Mouse (Mus musculus) neural tube, embryonic 15.5 days (tissue): ENCODE measurements around the gene Borcs5. TPM values are rescaled to one million over a fixed set of nuclear protein-coding genes. Genes with fewer than 3 reads are reported as not detected.

Source experiments
- ATAC-seq: fragments of 200-750 bp; cut with Nextera tagmentation; 2 replicates; pipeline ENCODE4 v1.8.0; 2017; ENCODE audit warnings: mild to moderate bottlenecking, moderate TSS enrichment, moderate library complexity; ENCODE audit not compliant: low FRiP score
- H3K27ac ChIP-seq: fragments of 300-500 bp; sonication (generic); replicated peaks from 2 replicates; pipeline ENCODE4 v1.5.1; 2015; ENCODE audit warnings: mild to moderate bottlenecking, inconsistent platforms
- H3K27me3 ChIP-seq: fragments of 300-500 bp; sonication (generic); replicated peaks from 2 replicates; pipeline ENCODE4 v1.6.1; 2015; ENCODE audit warnings: inconsistent platforms
- H3K36me3 ChIP-seq: fragments of 300-500 bp; sonication (generic); 2 replicates; pipeline ENCODE4 v1.6.1; 2015; ENCODE audit warnings: inconsistent platforms
- H3K4me1 ChIP-seq: fragments of 300-500 bp; sonication (generic); 2 replicates; pipeline ENCODE4 v1.6.1; 2015; ENCODE audit warnings: inconsistent platforms
- H3K4me2 ChIP-seq: fragments of 300-500 bp; sonication (generic); 2 replicates; pipeline ENCODE4 v1.6.1; 2015; ENCODE audit warnings: inconsistent platforms, mild to moderate bottlenecking, moderate library complexity
- H3K4me3 ChIP-seq: fragments of 300-500 bp; sonication (generic); replicated peaks from 2 replicates; pipeline ENCODE4 v1.5.1; 2015; ENCODE audit warnings: mild to moderate bottlenecking, inconsistent platforms
- H3K9ac ChIP-seq: fragments of 300-500 bp; sonication (generic); replicated peaks from 2 replicates; pipeline ENCODE4 v1.6.1; 2015; ENCODE audit warnings: mild to moderate bottlenecking, inconsistent platforms
- H3K9me3 ChIP-seq: fragments of 300-500 bp; sonication (generic); replicated peaks from 2 replicates; pipeline ENCODE4 v1.6.1; 2016; ENCODE audit warnings: inconsistent platforms
- WGBS: fragments of 180-500 bp; shearing (Covaris S2); methylation state at CpG from one replicate; pipeline ENCODE4 v1.1.7; 2015; ENCODE audit warnings: mixed read lengths; 5-methylcytosine and 5-hydroxymethylcytosine counted together
- polyA plus RNA-seq: library from polyadenylated mRNA; unstranded; fragments of >200 nt; fragmentation: Nextera tagmentation; extraction: Ambion mirVana; gene quantifications from 2 replicates; pipeline ENCODE4 v1.2.1, GENCODE M21; 2015

The Borcs5 gene
- polyA plus RNA-seq, 1 experiment from 2014 or later, result 44.3 TPM

- Histone ChIP-seq H3K4me1 (no peaks in the 10 kb centered on the region), H3K4me2 (no peak overlapping the region), H3K36me3 (peaks cover 4% of the 10 kb centered on the region; the same call in 1 of the 2 replicates), H3K27ac (no peak overlapping the region), H3K9ac (no peak overlapping the region), H3K27me3 (no peaks in the 10 kb centered on the region), H3K9me3 (no peaks in the 10 kb centered on the region), H3K4me3 (no peak overlapping the region)
- 92% methylated on average over 7 of the region's 7 CpGs for WGBS
- no peak for ATAC-seq
Measured at GRCm38 (mm10) chr6:134702184-134702583, 62.9 kb downstream of the Borcs5 start.

- Histone ChIP-seq H3K27me3 (no peaks in the 10 kb centered on the region), H3K9ac (no peak overlapping the region), H3K27ac (no peak overlapping the region), H3K9me3 (no peaks in the 10 kb centered on the region), H3K4me2 (no peak overlapping the region), H3K36me3 (peaks cover 4% of the 10 kb centered on the region; the same call in 1 of the 2 replicates), H3K4me3 (no peak overlapping the region), H3K4me1 (no peaks in the 10 kb centered on the region)
- ATAC-seq, result 0 out of 2 replicates have a peak, but pooled peaks have one; percentile 17
- WGBS, result 93% methylated on average over 4 of the region's 4 CpGs
Measured at GRCm38 (mm10) chr6:134703053-134703690, 63.9 kb downstream of the Borcs5 start.

GRCm38 (mm10) chr6:134706467-134706866 lies 67.2 kb downstream of the Borcs5 start:
- H3K4me1 ChIP-seq, result no peaks in the 10 kb centered on the region
- no peak overlapping the region for H3K9ac ChIP-seq
- H3K4me2 ChIP-seq, result no peak overlapping the region
- no peak overlapping the region for H3K4me3 ChIP-seq
- peaks cover 8% of the 10 kb centered on the region; the same call in 1 of the 2 replicates for H3K36me3 ChIP-seq
- ATAC-seq, result no peak
- no peaks in the 10 kb centered on the region for H3K27me3 ChIP-seq
- H3K27ac ChIP-seq, result no peak overlapping the region
- 85% methylated on average over 4 of the region's 4 CpGs for WGBS
- H3K9me3 ChIP-seq, result no peaks in the 10 kb centered on the region

GRCm38 (mm10) chr6:134710020-134710419 lies 70.7 kb downstream of the Borcs5 start:
- ATAC-seq, result peak; percentile 63; the same call in 1 of the 2 replicates
- H3K4me1 ChIP-seq, result no peaks in the 10 kb centered on the region
- H3K36me3 ChIP-seq, result 0 out of 2 replicates have a peak, but pooled peaks cover 4% of the 10 kb centered on the region
- H3K9ac ChIP-seq, result no peak overlapping the region
- H3K27me3 ChIP-seq, result no peaks in the 10 kb centered on the region
- WGBS, result 82% methylated on average over 15 of the region's 15 CpGs
- no peak overlapping the region for H3K4me3 ChIP-seq
- H3K9me3 ChIP-seq, result no peaks in the 10 kb centered on the region
- no peak overlapping the region for H3K27ac ChIP-seq
- no peak overlapping the region for H3K4me2 ChIP-seq

GRCm38 (mm10) chr6:134713321-134713720 lies 74.0 kb downstream of the Borcs5 start:
- Histone ChIP-seq H3K4me3 (no peak overlapping the region), H3K27ac (no peak overlapping the region), H3K4me1 (no peaks in the 10 kb centered on the region), H3K27me3 (no peaks in the 10 kb centered on the region), H3K9me3 (no peaks in the 10 kb centered on the region), H3K4me2 (no peak overlapping the region), H3K9ac (no peak overlapping the region), H3K36me3 (0 out of 2 replicates have a peak, but pooled peaks cover 4% of the 10 kb centered on the region)
- ATAC-seq, result no peak
- WGBS, result 35% methylated on average over 3 of the region's 3 CpGs

GRCm38 (mm10) chr6:134713897-134714296 lies 74.6 kb downstream of the Borcs5 start:
- 0 out of 2 replicates have a peak, but pooled peaks cover 4% of the 10 kb centered on the region for H3K36me3 ChIP-seq
- H3K27me3 ChIP-seq, result no peaks in the 10 kb centered on the region
- H3K9me3 ChIP-seq, result no peaks in the 10 kb centered on the region
- H3K9ac ChIP-seq, result no peak overlapping the region
- ATAC-seq, result no peak
- no peak overlapping the region for H3K4me3 ChIP-seq
- H3K4me2 ChIP-seq, result no peak overlapping the region
- no peaks in the 10 kb centered on the region for H3K4me1 ChIP-seq
- 11% methylated on average over 1 of the region's 1 CpGs for WGBS
- H3K27ac ChIP-seq, result no peak overlapping the region

GRCm38 (mm10) chr6:134716168-134716587 lies 76.9 kb downstream of the Borcs5 start:
- no peaks in the 10 kb centered on the region for H3K4me1 ChIP-seq
- 86% methylated on average over 6 of the region's 6 CpGs for WGBS
- H3K27me3 ChIP-seq, result no peaks in the 10 kb centered on the region
- no peak overlapping the region for H3K4me3 ChIP-seq
- ATAC-seq, result no peak
- H3K9ac ChIP-seq, result no peak overlapping the region
- H3K36me3 ChIP-seq, result no peaks in the 10 kb centered on the region
- no peaks in the 10 kb centered on the region for H3K9me3 ChIP-seq
- no peak overlapping the region for H3K4me2 ChIP-seq
- no peak overlapping the region for H3K27ac ChIP-seq

GRCm38 (mm10) chr6:134717886-134718667 lies 78.8 kb downstream of the Borcs5 start:
- H3K4me1 ChIP-seq, result no peaks in the 10 kb centered on the region
- ATAC-seq, result no peak
- H3K27me3 ChIP-seq, result no peaks in the 10 kb centered on the region
- H3K27ac ChIP-seq, result no peak overlapping the region
- H3K9ac ChIP-seq, result no peak overlapping the region
- H3K9me3 ChIP-seq, result no peaks in the 10 kb centered on the region
- 94% methylated on average over 20 of the region's 20 CpGs for WGBS
- no peak overlapping the region for H3K4me3 ChIP-seq
- H3K4me2 ChIP-seq, result no peak overlapping the region
- H3K36me3 ChIP-seq, result no peaks in the 10 kb centered on the region

- H3K36me3 ChIP-seq, result no peaks in the 10 kb centered on the region
- no peaks in the 10 kb centered on the region for H3K27me3 ChIP-seq
- no peaks in the 10 kb centered on the region for H3K9me3 ChIP-seq
- ATAC-seq, result no peak
- H3K9ac ChIP-seq, result no peak overlapping the region
- no peak overlapping the region for H3K4me3 ChIP-seq
- H3K4me1 ChIP-seq, result no peaks in the 10 kb centered on the region
- no peak overlapping the region for H3K27ac ChIP-seq
- H3K4me2 ChIP-seq, result no peak overlapping the region
- 94% methylated on average over 11 of the region's 11 CpGs for WGBS
Measured at GRCm38 (mm10) chr6:134718668-134719065, 79.4 kb downstream of the Borcs5 start.

GRCm38 (mm10) chr6:134719156-134719555 lies 79.8 kb downstream of the Borcs5 start:
- Histone ChIP-seq H3K27me3 (no peaks in the 10 kb centered on the region), H3K9ac (no peak overlapping the region), H3K27ac (no peak overlapping the region), H3K4me2 (no peak overlapping the region), H3K4me1 (no peaks in the 10 kb centered on the region), H3K9me3 (no peaks in the 10 kb centered on the region), H3K36me3 (no peaks in the 10 kb centered on the region), H3K4me3 (no peak overlapping the region)
- no peak for ATAC-seq
- 93% methylated on average over 5 of the region's 5 CpGs for WGBS

- no peak for ATAC-seq
- WGBS, result 94% methylated on average over 5 of the region's 5 CpGs
- H3K36me3 ChIP-seq, result no peaks in the 10 kb centered on the region
Measured at GRCm38 (mm10) chr6:134720150-134720549, 80.8 kb downstream of the Borcs5 start.

More at GRCm38 (mm10) chr6:134720150-134720549, 80.8 kb downstream of the Borcs5 start:
- Histone ChIP-seq H3K4me2 (no peak overlapping the region), H3K27me3 (no peaks in the 10 kb centered on the region), H3K4me1 (no peaks in the 10 kb centered on the region), H3K4me3 (no peak overlapping the region), H3K27ac (no peak overlapping the region), H3K9me3 (no peaks in the 10 kb centered on the region), H3K9ac (no peak overlapping the region)
